Mouse (Mus musculus): ENCODE results near the gene Nup133. TPM values are rescaled to one million over a fixed set of nuclear protein-coding genes. Genes with fewer than 3 reads are reported as not detected.

Nup133 gene
- polyA plus RNA-seq, 1 experiment from 2014 or later: 26.4 TPM

GRCm38 (mm10) chr8:123982291-123982793 is 33.3 kb upstream of the Nup133 start:
- H3K9me3 ChIP-seq (ENCODE audit: control insufficient read depth, low read length): no peaks in the 10 kb centered on the region
- H3K4me3 ChIP-seq (ENCODE audit: low read length): peak overlapping the region; percentile 91
- under 1% methylated on average over 47 of the region's 48 CpGs for WGBS
- H3K27ac ChIP-seq (ENCODE audit: low read length): peak overlapping the region; percentile 97
- peaks cover 25% of the 10 kb centered on the region for H3K4me1 ChIP-seq (ENCODE audit: control insufficient read depth, insufficient read depth, low read length)
- H3K27me3 ChIP-seq (replicated peaks; ENCODE audit: control insufficient read depth, insufficient read depth, low read length): no peaks in the 10 kb centered on the region
- no peaks in the 10 kb centered on the region for H3K36me3 ChIP-seq (ENCODE audit: control insufficient read depth, insufficient read depth, low read length)
- peak overlapping the region; percentile 64 for H3K4me2 ChIP-seq (ENCODE audit: low read depth, low read length)
- peak overlapping the region; percentile 91 for H3K9ac ChIP-seq (ENCODE audit: low read depth, low read length)
- peak; percentile 26 for ATAC-seq

- H3K9ac ChIP-seq (ENCODE audit: low read depth, low read length): peak overlapping the region; percentile 2; the same call in 1 of the 2 replicates
- WGBS: 44% methylated on average over 4 of the region's 4 CpGs
- H3K9me3 ChIP-seq (ENCODE audit: control insufficient read depth, low read length): no peaks in the 10 kb centered on the region
- no peaks in the 10 kb centered on the region for H3K36me3 ChIP-seq (ENCODE audit: control insufficient read depth, insufficient read depth, low read length)
- H3K4me1 ChIP-seq (ENCODE audit: control insufficient read depth, insufficient read depth, low read length): peaks cover 25% of the 10 kb centered on the region
- H3K4me2 ChIP-seq (ENCODE audit: low read depth, low read length): peak overlapping the region; percentile 64
- H3K27ac ChIP-seq (ENCODE audit: low read length): no peak overlapping the region
- H3K27me3 ChIP-seq (replicated peaks; ENCODE audit: control insufficient read depth, insufficient read depth, low read length): no peaks in the 10 kb centered on the region
- H3K4me3 ChIP-seq (ENCODE audit: low read length): peak overlapping the region; percentile 91
- no peak for ATAC-seq
These were observed 32.6 kb upstream of the Nup133 start for GRCm38 (mm10) chr8:123981674-123982073.

GRCm38 (mm10) chr8:123980239-123980638 is 31.2 kb upstream of the Nup133 start:
- Histone ChIP-seq H3K4me2 (ENCODE audit: low read depth, low read length) (no peak overlapping the region), H3K9ac (ENCODE audit: low read depth, low read length) (peak overlapping the region; percentile 11; the same call in 1 of the 2 replicates), H3K36me3 (ENCODE audit: control insufficient read depth, insufficient read depth, low read length) (no peaks in the 10 kb centered on the region), H3K27ac (ENCODE audit: low read length) (no peak overlapping the region), H3K27me3 (replicated peaks; ENCODE audit: control insufficient read depth, insufficient read depth, low read length) (no peaks in the 10 kb centered on the region), H3K4me3 (ENCODE audit: low read length) (no peak overlapping the region), H3K4me1 (ENCODE audit: control insufficient read depth, insufficient read depth, low read length) (peaks cover 25% of the 10 kb centered on the region), H3K9me3 (ENCODE audit: control insufficient read depth, low read length) (no peaks in the 10 kb centered on the region)
- ATAC-seq: no peak
- 68% methylated on average over 4 of the region's 4 CpGs for WGBS

DNA sequence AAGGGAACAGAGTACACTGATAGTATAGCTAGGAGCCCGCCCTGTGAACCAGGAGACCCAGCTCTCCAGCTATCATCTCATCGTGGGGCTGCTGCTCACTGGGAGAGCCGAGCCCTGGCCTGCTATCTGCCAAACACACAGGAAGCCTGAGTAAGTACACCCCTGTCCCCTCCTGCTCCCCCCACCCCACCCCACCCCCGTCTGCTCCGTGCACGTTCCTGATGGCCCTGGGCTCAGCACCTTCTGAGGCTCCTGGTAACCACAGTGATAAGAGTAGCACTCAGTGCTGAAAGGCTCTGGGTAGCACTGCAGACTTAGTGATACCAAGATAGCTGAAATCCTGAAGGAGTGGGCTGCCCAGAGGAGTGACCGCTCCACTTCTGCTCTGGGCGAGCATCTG is 29.9 kb upstream of the Nup133 start:
- ATAC-seq: peak; percentile 32
- Histone ChIP-seq H3K27ac (ENCODE audit: low read length) (peak overlapping the region; percentile 45), H3K27me3 (replicated peaks; ENCODE audit: control insufficient read depth, insufficient read depth, low read length) (no peaks in the 10 kb centered on the region), H3K4me3 (ENCODE audit: low read length) (no peak overlapping the region), H3K9me3 (ENCODE audit: control insufficient read depth, low read length) (no peaks in the 10 kb centered on the region), H3K9ac (ENCODE audit: low read depth, low read length) (no peak overlapping the region), H3K36me3 (ENCODE audit: control insufficient read depth, insufficient read depth, low read length) (no peaks in the 10 kb centered on the region), H3K4me2 (ENCODE audit: low read depth, low read length) (peak overlapping the region; percentile 1; the same call in 1 of the 2 replicates), H3K4me1 (ENCODE audit: control insufficient read depth, insufficient read depth, low read length) (peaks cover 25% of the 10 kb centered on the region)
- 50% methylated on average over 8 of the region's 8 CpGs for WGBS

DNA sequence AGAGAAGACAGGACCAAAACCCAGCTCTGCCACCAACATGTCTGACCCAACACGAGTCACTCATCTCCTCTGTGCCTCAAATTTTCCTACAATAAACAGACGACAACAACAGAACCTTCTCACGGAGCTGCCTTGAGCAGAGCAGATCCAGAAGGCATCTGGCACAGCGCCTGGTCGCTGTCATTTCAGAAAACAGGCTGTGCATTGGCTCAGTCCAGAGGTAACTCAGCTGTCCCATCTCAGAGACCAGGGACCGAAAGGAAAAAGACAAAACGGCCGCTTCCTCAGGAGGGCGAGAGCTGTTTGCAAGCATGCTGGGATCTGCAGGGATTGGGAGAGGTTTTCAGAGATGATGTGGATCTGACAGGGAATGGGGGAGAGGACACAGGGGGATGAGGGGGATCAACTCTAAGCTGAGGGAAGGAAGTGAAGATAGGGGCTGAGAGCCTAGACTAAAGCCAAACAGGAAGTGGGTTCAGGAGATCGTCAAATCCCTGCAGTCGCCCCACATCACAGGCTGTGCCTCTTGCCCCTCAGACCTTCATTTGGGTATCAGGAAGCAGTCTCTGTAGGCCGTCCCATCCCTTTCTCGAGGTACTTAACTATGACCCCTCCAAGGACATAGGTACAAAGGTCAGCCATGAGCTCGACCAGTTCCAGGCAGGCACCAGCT is 29.2 kb upstream of the Nup133 start:
- ATAC-seq: no peak
- Histone ChIP-seq H3K27ac (ENCODE audit: low read length) (peak overlapping the region; percentile 45), H3K36me3 (ENCODE audit: control insufficient read depth, insufficient read depth, low read length) (no peaks in the 10 kb centered on the region), H3K9me3 (ENCODE audit: control insufficient read depth, low read length) (no peaks in the 10 kb centered on the region), H3K4me1 (ENCODE audit: control insufficient read depth, insufficient read depth, low read length) (peaks cover 25% of the 10 kb centered on the region), H3K27me3 (replicated peaks; ENCODE audit: control insufficient read depth, insufficient read depth, low read length) (no peaks in the 10 kb centered on the region), H3K9ac (ENCODE audit: low read depth, low read length) (no peak overlapping the region), H3K4me3 (ENCODE audit: low read length) (no peak overlapping the region), H3K4me2 (ENCODE audit: low read depth, low read length) (peak overlapping the region; percentile 1; the same call in 1 of the 2 replicates)
- 44% methylated on average over 14 of the region's 14 CpGs for WGBS

- ATAC-seq: no peak
- Histone ChIP-seq H3K4me3 (ENCODE audit: low read length) (no peak overlapping the region), H3K27ac (ENCODE audit: low read length) (peak overlapping the region; percentile 45; the same call in 1 of the 2 replicates), H3K4me1 (ENCODE audit: control insufficient read depth, insufficient read depth, low read length) (peaks cover 24% of the 10 kb centered on the region), H3K4me2 (ENCODE audit: low read depth, low read length) (no peak overlapping the region), H3K27me3 (replicated peaks; ENCODE audit: control insufficient read depth, insufficient read depth, low read length) (no peaks in the 10 kb centered on the region), H3K9me3 (ENCODE audit: control insufficient read depth, low read length) (no peaks in the 10 kb centered on the region), H3K9ac (ENCODE audit: low read depth, low read length) (no peak overlapping the region), H3K36me3 (ENCODE audit: control insufficient read depth, insufficient read depth, low read length) (no peaks in the 10 kb centered on the region)
- 86% methylated on average over 4 of the region's 4 CpGs for WGBS
These were observed 28.4 kb upstream of the Nup133 start for GRCm38 (mm10) chr8:123977499-123977898.

DNA sequence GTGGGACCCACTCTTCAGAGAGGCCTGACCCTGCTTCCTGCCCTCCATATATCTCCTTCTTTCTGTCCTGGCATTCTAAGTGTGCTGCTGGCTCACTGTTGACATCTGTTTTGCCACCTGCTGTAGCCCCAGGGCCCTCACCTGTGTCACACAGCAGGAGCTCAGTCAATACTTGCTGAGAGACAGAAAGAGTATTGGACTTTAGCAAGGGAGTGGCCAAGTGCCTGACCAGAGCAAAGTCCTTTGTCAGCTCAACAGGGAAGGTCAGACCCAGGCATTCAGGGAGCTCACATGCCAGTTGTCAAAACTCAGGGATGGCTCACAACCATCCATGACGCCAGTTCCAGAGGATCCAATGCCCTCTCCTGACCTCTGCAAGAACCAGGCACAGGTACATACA is 24.4 kb upstream of the Nup133 start:
- Histone ChIP-seq H3K9ac (ENCODE audit: low read depth, low read length) (no peak overlapping the region), H3K27me3 (replicated peaks; ENCODE audit: control insufficient read depth, insufficient read depth, low read length) (no peaks in the 10 kb centered on the region), H3K9me3 (ENCODE audit: control insufficient read depth, low read length) (no peaks in the 10 kb centered on the region), H3K4me1 (ENCODE audit: control insufficient read depth, insufficient read depth, low read length) (peaks cover 8% of the 10 kb centered on the region), H3K36me3 (ENCODE audit: control insufficient read depth, insufficient read depth, low read length) (no peaks in the 10 kb centered on the region), H3K27ac (ENCODE audit: low read length) (peak overlapping the region; percentile 43; the same call in 1 of the 2 replicates), H3K4me3 (ENCODE audit: low read length) (no peak overlapping the region), H3K4me2 (ENCODE audit: low read depth, low read length) (no peak overlapping the region; the same call in 1 of the 2 replicates)
- ATAC-seq: peak; percentile 91
- 76% methylated on average over 1 of the region's 1 CpGs for WGBS

- 72% methylated on average over 2 of the region's 2 CpGs for WGBS
- Histone ChIP-seq H3K27me3 (replicated peaks; ENCODE audit: control insufficient read depth, insufficient read depth, low read length) (no peaks in the 10 kb centered on the region), H3K36me3 (ENCODE audit: control insufficient read depth, insufficient read depth, low read length) (peaks cover 11% of the 10 kb centered on the region; the same call in 1 of the 2 replicates), H3K9ac (ENCODE audit: low read depth, low read length) (no peak overlapping the region), H3K9me3 (ENCODE audit: control insufficient read depth, low read length) (no peaks in the 10 kb centered on the region), H3K4me2 (ENCODE audit: low read depth, low read length) (no peak overlapping the region), H3K27ac (ENCODE audit: low read length) (no peak overlapping the region), H3K4me3 (ENCODE audit: low read length) (no peak overlapping the region), H3K4me1 (ENCODE audit: control insufficient read depth, insufficient read depth, low read length) (no peaks in the 10 kb centered on the region)
- no peak for ATAC-seq
These were observed 17.8 kb upstream of the Nup133 start for GRCm38 (mm10) chr8:123966896-123967295.

- H3K9ac ChIP-seq (ENCODE audit: low read depth, low read length): no peak overlapping the region
- H3K4me3 ChIP-seq (ENCODE audit: low read length): no peak overlapping the region
- no peak overlapping the region for H3K27ac ChIP-seq (ENCODE audit: low read length)
- H3K4me2 ChIP-seq (ENCODE audit: low read depth, low read length): no peak overlapping the region
- no peaks in the 10 kb centered on the region for H3K27me3 ChIP-seq (replicated peaks; ENCODE audit: control insufficient read depth, insufficient read depth, low read length)
- peaks cover 14% of the 10 kb centered on the region; the same call in 1 of the 2 replicates for H3K36me3 ChIP-seq (ENCODE audit: control insufficient read depth, insufficient read depth, low read length)
- H3K4me1 ChIP-seq (ENCODE audit: control insufficient read depth, insufficient read depth, low read length): no peaks in the 10 kb centered on the region
- no peak for ATAC-seq
- 61% methylated on average over 1 of the region's 1 CpGs for WGBS
- no peaks in the 10 kb centered on the region for H3K9me3 ChIP-seq (ENCODE audit: control insufficient read depth, low read length)
These were observed 12.3 kb upstream of the Nup133 start for GRCm38 (mm10) chr8:123961371-123961770.
